Mouse (Mus musculus): Measurements from ENCODE around the gene Rgl2.
A peak's percentile ranks its signal among the peaks of the same experiment; 100 is the strongest.

GRCm38 (mm10) chr17:33948905-33949537 lies 19.7 kb downstream of the Rgl2 start:
- TF ChIP-seq CTCF (IDR thresholded peaks at IDR 0.05; ENCODE audit: borderline replicate concordance, insufficient read depth, low read length), result no peak
- 0 out of 2 replicates have a peak, but pooled peaks have one; percentile 18 for TF ChIP-seq POLR2A (IDR thresholded peaks at IDR 0.05; ENCODE audit: low read depth, low read length)
